Mouse (Mus musculus): Measurements from ENCODE around the gene Ftl1.

GRCm38 (mm10) chr7:45415636-45416035 lies 44.0 kb downstream of the Ftl1 start:
- TF ChIP-seq EP300 (IDR thresholded peaks at IDR 0.05; ENCODE audit: insufficient read depth, low read depth, low read length) (no peak), POLR2A (IDR thresholded peaks at IDR 0.05; ENCODE audit: insufficient read depth, low read depth, low read length) (no peak)
